9 mouse cellular contexts compared by ENCODE assay signal in the genomic region with DNA sequence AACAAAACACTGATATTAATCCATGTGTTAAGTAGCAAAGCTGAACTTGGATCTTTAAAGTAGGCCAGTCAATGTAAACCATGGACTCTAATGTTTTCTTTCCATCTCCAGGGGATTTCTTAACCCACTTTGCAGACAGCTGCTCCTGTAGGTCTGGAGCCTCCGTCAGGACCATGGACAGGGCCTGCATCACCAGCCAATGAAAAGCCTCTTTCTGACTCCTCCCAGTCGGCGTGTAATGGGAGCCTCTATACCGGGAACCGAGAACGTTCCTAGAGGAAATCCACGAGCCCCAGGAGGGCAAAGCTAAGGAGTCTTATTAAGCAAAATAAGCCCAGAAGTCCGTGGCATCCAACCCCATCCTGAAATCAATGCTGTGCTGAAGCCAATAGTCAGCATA.
A peak's percentile ranks its signal among the peaks of the same experiment; 100 is the strongest.
DNase-seq lines count a peak whose midpoint lies in the region; ATAC-seq and TF ChIP-seq lines count a peak whose summit lies in the region.
"Had no signal": no experiment of that assay in that cellular context is flagged by ENCODE, and none has a peak within 500 bp of the region (broad histone marks: within the 10 kb centered on the region; RNA-seq: fewer than 3 reads in every experiment).

No protein-coding gene starts in this region.

- H3K9ac ChIP-seq in kidney, postnatal 0 days (ENCODE audit: low read depth, low read length), result no peak overlapping the region
- no peak overlapping the region for H3K9ac ChIP-seq in embryonic facial prominence, embryonic 11.5 days (replicated peaks; ENCODE audit: low read length)
- H3K9ac ChIP-seq: heart, embryonic 13.5 days had no signal

- DNase-seq in kidney, postnatal 0 days (ENCODE audit: low spot score), result peak; percentile 91
- no peak for DNase-seq in kidney, adult 11 months
- DNase-seq in NIH3T3 (ENCODE audit: low read depth), result peak; percentile 75
- peak; percentile 94 for DNase-seq in embryonic facial prominence, embryonic 11.5 days (ENCODE audit: low spot score)
- peak; percentile 93 for DNase-seq in mesoderm, embryonic 11.5 days (ENCODE audit: low read depth, low spot score)
- DNase-seq in layer of hippocampus, adult 8-10 months (ENCODE audit: low spot score in 2 of 2), result no peak
- DNase-seq in cerebellum, adult 11 months, result no peak

- H3K36me3 ChIP-seq in kidney, postnatal 0 days (ENCODE audit: insufficient read depth, low read length), result no peaks in the 10 kb centered on the region
- H3K36me3 ChIP-seq in embryonic facial prominence, embryonic 11.5 days (replicated peaks; ENCODE audit: control insufficient read depth, insufficient read depth, low read depth, low read length), result no peaks in the 10 kb centered on the region
- H3K36me3 ChIP-seq: heart, embryonic 13.5 days had no signal

- no peak for ATAC-seq in kidney, postnatal 0 days (replicated peaks; ENCODE audit: low FRiP score, low read depth)
- ATAC-seq in embryonic facial prominence, embryonic 11.5 days (replicated peaks; ENCODE audit: insufficient number of reproducible peaks, low FRiP score, low TSS enrichment, low read depth), result no peak
- ATAC-seq in granulocyte monocyte progenitor cell, adult 5-6 weeks (replicated peaks; ENCODE audit: poor library complexity, severe bottlenecking), result no peak

- no peak overlapping the region for H3K4me2 ChIP-seq in kidney, postnatal 0 days (ENCODE audit: low read length)
- H3K4me2 ChIP-seq in embryonic facial prominence, embryonic 11.5 days (ENCODE audit: low read depth, low read length), result no peak overlapping the region
- H3K4me2 ChIP-seq: heart, embryonic 13.5 days had no signal

- no peaks in the 10 kb centered on the region for H3K9me3 ChIP-seq in kidney, postnatal 0 days (replicated peaks; ENCODE audit: low read length)
- no peaks in the 10 kb centered on the region for H3K9me3 ChIP-seq in embryonic facial prominence, embryonic 11.5 days (replicated peaks; ENCODE audit: control insufficient read depth, low read length)
- H3K9me3 ChIP-seq: heart, embryonic 13.5 days had no signal

- WGBS in kidney, postnatal 0 days, result 1% methylated on average over 8 of the region's 8 CpGs
- WGBS in embryonic facial prominence, embryonic 11.5 days, result 0% methylated on average over 8 of the region's 8 CpGs

- H3K4me1 ChIP-seq in kidney, postnatal 0 days (replicated peaks; ENCODE audit: insufficient read depth, low read length), result no peaks in the 10 kb centered on the region
- H3K4me1 ChIP-seq in embryonic facial prominence, embryonic 11.5 days (ENCODE audit: control insufficient read depth, insufficient read depth, low read length), result no peaks in the 10 kb centered on the region
- H3K4me1 ChIP-seq: heart, embryonic 13.5 days had no signal

- H3K27me3 ChIP-seq in kidney, postnatal 0 days (ENCODE audit: insufficient read depth, low read length), result no peaks in the 10 kb centered on the region
- H3K27me3 ChIP-seq in embryonic facial prominence, embryonic 11.5 days (ENCODE audit: control insufficient read depth, insufficient read depth, low read length), result no peaks in the 10 kb centered on the region

- no peak overlapping the region for H3K4me3 ChIP-seq in kidney, postnatal 0 days (replicated peaks; ENCODE audit: low read depth, low read length)
- no peak overlapping the region for H3K4me3 ChIP-seq in embryonic facial prominence, embryonic 11.5 days (ENCODE audit: low read depth, low read length)
- H3K4me3 ChIP-seq: heart, embryonic 13.5 days had no signal

- no peak for TF ChIP-seq CTCF in kidney, postnatal 0 days (IDR thresholded peaks at IDR 0.05; ENCODE audit: low read depth)

- H3K27ac ChIP-seq in kidney, postnatal 0 days, result no peak overlapping the region
- no peak overlapping the region for H3K27ac ChIP-seq in embryonic facial prominence, embryonic 11.5 days (replicated peaks; ENCODE audit: low read depth, low read length)
- H3K27ac ChIP-seq: heart, embryonic 13.5 days had no signal

Comparison
In these comparisons a context has a peak if more than half of its experiments do, and no peak if none do; other contexts are left out.
1. DNase-seq: peak in kidney, postnatal 0 days (single experiment), NIH3T3 (single experiment), embryonic facial prominence, embryonic 11.5 days (single experiment) and mesoderm, embryonic 11.5 days (single experiment); none in kidney, adult 11 months (single experiment), layer of hippocampus, adult 8-10 months (0 of 2) and cerebellum, adult 11 months (single experiment).